Comparison of ENCODE assay signal across 1 mouse cellular context in the genomic region with DNA sequence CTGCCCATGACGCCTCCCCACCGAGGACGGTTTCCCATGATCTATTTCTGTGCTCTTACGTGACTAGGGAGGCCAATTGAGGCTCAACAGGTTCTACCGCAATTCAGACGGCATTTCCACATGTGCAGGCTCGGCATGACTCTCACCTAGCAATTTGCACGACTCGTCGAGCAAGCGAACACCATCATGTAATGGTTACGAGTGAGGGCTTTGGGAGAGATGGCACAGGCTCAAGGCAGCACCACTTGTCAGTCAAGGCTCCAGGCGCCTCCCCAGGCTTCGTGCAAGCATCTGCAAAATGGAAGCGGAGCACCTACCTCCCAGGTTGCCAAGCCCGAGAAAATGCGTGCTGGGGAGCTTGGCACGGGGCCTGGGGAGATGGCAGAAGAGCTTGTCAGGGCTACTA.
A peak's percentile ranks its signal among the peaks of the same experiment; 100 is the strongest.
TF ChIP-seq lines count a peak whose summit lies in the region.

No protein-coding gene starts in this region.

TF ChIP-seq in CH12.LX, 34 proteins besides CTCF, POLR2A, EP300 and RAD21:
- TF ChIP-seq ZC3H11A (IDR thresholded peaks at IDR 0.05; ENCODE audit: low read depth, low read length) (no peak), RCOR1 (conservative IDR thresholded peaks at IDR 0.05; ENCODE audit: low read depth, low read length) (no peak), MAX (IDR thresholded peaks at IDR 0.05; ENCODE audit: low read length) (peak; percentile 35; the same call in 1 of the 2 replicates), MXI1 (IDR thresholded peaks at IDR 0.05; ENCODE audit: low read depth, low read length) (0 out of 2 replicates have a peak, but pooled peaks have one; percentile 29), BHLHE40 (IDR thresholded peaks at IDR 0.05; ENCODE audit: low read depth, low read length) (peak; percentile 84), MEF2A (IDR thresholded peaks at IDR 0.05; ENCODE audit: borderline replicate concordance, low read depth, low read length) (peak; percentile 90), ETS1 (conservative IDR thresholded peaks at IDR 0.05; ENCODE audit: low read depth, low read length) (peak; percentile 78), TCF12 (IDR thresholded peaks at IDR 0.05; ENCODE audit: low read depth, low read length) (no peak)
TF ChIP-seq in CH12.LX: peak in this region for 5.
